Mouse (Mus musculus) myocyte (in vitro differentiated cells): Measurements from ENCODE around the gene Dhx30.

Experiments used
- CEBPB ChIP-seq: IDR thresholded peaks from 2 replicates; pipeline ENCODE4 v1.6.1; 2011; ENCODE audit warnings: mild to moderate bottlenecking, moderate library complexity; ENCODE audit not compliant: poor library complexity, insufficient read depth, severe bottlenecking
- E2F4 ChIP-seq: IDR thresholded peaks from one replicate; pipeline ENCODE4 v1.6.1; 2011; ENCODE audit warnings: mild to moderate bottlenecking, control low read depth, moderate library complexity; ENCODE audit not compliant: insufficient read depth
- MAX ChIP-seq: IDR thresholded peaks from one replicate; pipeline ENCODE4 v1.6.1; 2011; ENCODE audit warnings: low read depth, mild to moderate bottlenecking, control low read depth
- POLR2A ChIP-seq: IDR thresholded peaks from one replicate; pipeline ENCODE4 v1.6.1; 2011; ENCODE audit warnings: low read depth, mild to moderate bottlenecking, control low read depth, moderate library complexity; ENCODE audit not compliant: insufficient read length
- POLR2AphosphoS2 ChIP-seq: IDR thresholded peaks from one replicate; pipeline ENCODE4 v1.6.1; 2011; ENCODE audit warnings: low read depth, control low read depth; ENCODE audit not compliant: insufficient read length
- REST ChIP-seq: IDR thresholded peaks from one replicate; pipeline ENCODE4 v1.6.1; 2011; ENCODE audit warnings: mild to moderate bottlenecking, control low read depth, moderate library complexity; ENCODE audit not compliant: insufficient read depth, insufficient read length
- TCF12 ChIP-seq: IDR thresholded peaks from one replicate; pipeline ENCODE4 v1.6.1; 2011; ENCODE audit warnings: mild to moderate bottlenecking, control low read depth; ENCODE audit not compliant: poor library complexity, insufficient read depth, severe bottlenecking
- TCF3 ChIP-seq: IDR thresholded peaks from one replicate; pipeline ENCODE4 v1.6.1; 2011; ENCODE audit warnings: low read depth, control low read depth; ENCODE audit not compliant: insufficient read length
- USF1 ChIP-seq: IDR thresholded peaks from one replicate; pipeline ENCODE4 v1.6.1; 2011; ENCODE audit warnings: low read depth, mild to moderate bottlenecking, control low read depth, moderate library complexity

- TF ChIP-seq POLR2AphosphoS2 (peak; percentile 90), MAX (no peak), USF1 (no peak), TCF3 (no peak), REST (no peak), POLR2A (peak; percentile 86), E2F4 (no peak), CEBPB (no peak), TCF12 (no peak)
Measured at GRCm38 (mm10) chr9:110100627-110101600, 16.7 kb downstream of the Dhx30 start.
